Mouse (Mus musculus) heart, embryonic 11.5 days (tissue): ENCODE measurements at regions not wholly inside any gene's neighbourhood (a gene's known extent, or its start where the extent isn't known, plus 50 kb on each side); places are given as distances from the start of the nearest gene placed in this dataset.

ENCODE experiments used
- ATAC-seq: fragments of 200-750 bp; cut with Nextera tagmentation; replicated peaks from 2 replicates; pipeline ENCODE4 v1.8.0; 2017; ENCODE audit warnings: moderate library complexity; ENCODE audit not compliant: insufficient number of reproducible peaks, low FRiP score, low TSS enrichment
- H3K27ac ChIP-seq: fragments of 300-500 bp; sonication (generic); 2 replicates; pipeline ENCODE4 v1.5.1; 2014; ENCODE audit warnings: mild to moderate bottlenecking, low read depth, low read length
- H3K27me3 ChIP-seq: fragments of 300-500 bp; sonication (generic); 2 replicates; pipeline ENCODE4 v1.6.1; 2014; ENCODE audit warnings: mild to moderate bottlenecking, low read length, mixed read lengths; ENCODE audit not compliant: control insufficient read depth, insufficient read depth
- H3K36me3 ChIP-seq: fragments of 300-500 bp; sonication (generic); 2 replicates; pipeline ENCODE4 v1.6.1; 2014; ENCODE audit warnings: mild to moderate bottlenecking, low read length, moderate library complexity, mixed read lengths; ENCODE audit not compliant: control insufficient read depth, insufficient read depth
- H3K4me1 ChIP-seq: fragments of 300-500 bp; sonication (generic); 2 replicates; pipeline ENCODE4 v1.6.1; 2014; ENCODE audit warnings: low read length; ENCODE audit not compliant: control insufficient read depth, insufficient read depth
- H3K4me2 ChIP-seq: fragments of 300-500 bp; sonication (generic); 2 replicates; pipeline ENCODE4 v1.6.1; 2014; ENCODE audit warnings: mild to moderate bottlenecking, moderate library complexity
- H3K4me3 ChIP-seq: fragments of 300-500 bp; sonication (generic); 2 replicates; pipeline ENCODE4 v1.5.1; 2014; ENCODE audit warnings: low read depth, low read length
- H3K9ac ChIP-seq: fragments of 300-500 bp; sonication (generic); 2 replicates; pipeline ENCODE4 v1.6.1; 2014; ENCODE audit warnings: mild to moderate bottlenecking, low read depth, low read length, moderate library complexity
- H3K9me3 ChIP-seq: fragments of 300-500 bp; sonication (generic); replicated peaks from 2 replicates; pipeline ENCODE4 v1.6.1; 2016; ENCODE audit warnings: low read length; ENCODE audit not compliant: control insufficient read depth
- WGBS: fragments of 180-500 bp; shearing (Covaris S2); extraction: QIAGEN DNeasy Blood & Tissue Kit; methylation state at CpG from one replicate; pipeline ENCODE4 v1.1.7; 2014; ENCODE audit not compliant: insufficient replicate concordance; 5-methylcytosine and 5-hydroxymethylcytosine counted together

DNA sequence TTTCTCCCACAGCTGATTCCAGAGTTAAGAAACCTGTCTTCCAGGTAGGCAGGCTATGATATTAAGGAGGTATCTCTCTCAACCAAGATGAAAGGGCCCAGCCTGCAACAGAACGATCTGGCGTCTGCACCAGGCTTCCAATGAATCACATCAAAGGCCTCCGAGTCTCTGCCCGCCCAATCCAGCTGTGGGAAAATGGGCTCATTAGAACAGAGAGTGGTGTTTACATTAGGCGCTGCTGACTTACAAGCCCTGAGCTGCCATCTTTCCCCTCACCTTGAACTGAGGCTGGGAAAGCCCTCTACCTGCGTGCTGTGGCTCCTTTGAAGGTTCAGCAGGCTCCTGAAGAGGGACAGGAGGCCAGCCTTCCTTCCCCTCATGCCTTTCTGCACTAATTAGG lies 97.5 kb upstream of the 4930535I16Rik start:
- Histone ChIP-seq H3K4me2 (no peak overlapping the region), H3K27ac (no peak overlapping the region), H3K9me3 (0 out of 2 replicates have a peak, but pooled peaks cover 3% of the 10 kb centered on the region), H3K4me1 (no peaks in the 10 kb centered on the region), H3K36me3 (no peaks in the 10 kb centered on the region), H3K9ac (no peak overlapping the region), H3K27me3 (no peaks in the 10 kb centered on the region), H3K4me3 (no peak overlapping the region)
- 56% methylated on average over 6 of the region's 6 CpGs for WGBS
- ATAC-seq, result no peak

DNA sequence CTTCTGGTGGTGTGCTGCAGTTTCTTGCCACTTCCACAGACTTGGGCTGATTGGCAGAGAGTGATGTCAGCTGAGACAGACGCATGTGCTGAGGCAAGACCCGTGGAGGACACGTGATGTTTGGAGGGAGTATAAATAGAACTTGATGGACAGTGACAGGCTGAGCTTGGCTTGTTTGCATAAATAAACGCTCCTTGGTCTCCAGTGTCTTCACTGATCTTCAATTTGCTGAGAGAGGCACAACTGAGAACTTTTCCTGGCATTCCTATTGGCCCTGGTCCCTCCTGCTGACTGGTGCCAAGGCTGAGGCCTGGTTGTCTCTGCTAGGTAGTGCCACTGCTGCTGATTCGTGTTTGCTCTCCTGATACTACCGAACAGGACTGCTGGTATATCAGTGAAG lies 94.6 kb upstream of the 4930535I16Rik start:
- 54% methylated on average over 6 of the region's 6 CpGs for WGBS
- H3K4me1 ChIP-seq, result no peaks in the 10 kb centered on the region
- 0 out of 2 replicates have a peak, but pooled peaks cover 3% of the 10 kb centered on the region for H3K9me3 ChIP-seq
- no peak overlapping the region for H3K4me3 ChIP-seq
- H3K4me2 ChIP-seq, result no peak overlapping the region
- ATAC-seq, result no peak
- no peaks in the 10 kb centered on the region for H3K27me3 ChIP-seq
- H3K9ac ChIP-seq, result no peak overlapping the region
- H3K27ac ChIP-seq, result no peak overlapping the region
- no peaks in the 10 kb centered on the region for H3K36me3 ChIP-seq

DNA sequence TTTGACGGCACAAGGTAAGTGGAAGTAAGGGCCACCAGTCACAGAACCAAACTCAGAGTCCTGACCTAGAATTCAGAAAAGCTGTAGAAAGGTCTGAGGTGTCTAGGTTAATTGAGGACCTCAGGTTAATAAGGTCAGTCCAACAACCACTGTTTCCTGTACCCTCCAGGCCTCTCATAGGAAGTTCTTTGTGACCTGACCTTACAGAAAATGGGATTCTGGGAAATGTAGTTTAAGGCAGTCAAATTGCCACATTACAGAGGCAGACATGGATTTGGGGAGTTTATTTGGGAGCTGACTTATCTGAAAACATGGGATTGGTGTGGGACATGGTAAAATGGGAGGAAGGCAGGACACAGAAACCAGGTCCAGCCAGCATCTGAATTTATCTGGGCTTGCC lies 90.9 kb upstream of the 4930535I16Rik start:
- H3K4me2 ChIP-seq, result no peak overlapping the region
- H3K9ac ChIP-seq, result no peak overlapping the region
- no peaks in the 10 kb centered on the region for H3K4me1 ChIP-seq
- no peaks in the 10 kb centered on the region for H3K36me3 ChIP-seq
- no peaks in the 10 kb centered on the region for H3K27me3 ChIP-seq
- ATAC-seq, result no peak
- H3K9me3 ChIP-seq, result 0 out of 2 replicates have a peak, but pooled peaks cover 3% of the 10 kb centered on the region
- H3K27ac ChIP-seq, result no peak overlapping the region
- H3K4me3 ChIP-seq, result no peak overlapping the region
- 87% methylated on average over 1 of the region's 1 CpGs for WGBS

DNA sequence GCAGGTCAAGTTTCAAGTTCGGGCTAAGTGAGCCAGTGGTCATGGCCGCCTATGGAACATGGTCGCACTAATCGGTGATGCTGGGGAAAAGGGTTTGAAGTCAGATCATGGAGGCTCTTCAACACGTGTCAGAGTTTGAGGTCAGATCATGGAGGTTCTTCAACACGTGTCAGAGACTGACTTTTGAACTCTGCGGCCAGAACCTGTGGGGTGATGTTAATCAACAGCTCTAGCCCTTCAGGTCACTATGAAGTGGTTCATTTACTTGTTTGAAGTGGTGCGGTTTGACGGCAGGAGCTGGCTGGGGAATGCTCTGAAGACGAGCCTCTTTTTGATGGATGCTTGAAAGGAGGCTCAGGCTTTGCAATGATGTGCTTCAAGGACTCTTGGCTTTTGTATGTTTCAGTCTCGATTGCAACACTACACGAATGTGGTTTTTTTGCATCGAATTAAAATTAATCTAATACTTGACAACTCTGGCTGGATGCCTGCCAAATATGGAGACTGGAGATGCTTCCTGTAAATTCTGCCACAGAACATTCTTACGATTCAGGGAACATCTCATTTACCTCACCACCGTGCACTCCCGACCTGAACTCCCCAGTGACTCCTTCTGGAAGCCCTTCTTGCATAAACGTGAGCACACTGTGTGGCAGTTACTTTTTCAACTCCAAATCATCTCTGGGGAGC lies 87.9 kb upstream of the 4930535I16Rik start:
- Histone ChIP-seq H3K27ac (no peak overlapping the region), H3K9ac (no peak overlapping the region), H3K9me3 (no peaks in the 10 kb centered on the region), H3K4me3 (no peak overlapping the region), H3K4me1 (peaks cover 8% of the 10 kb centered on the region), H3K36me3 (no peaks in the 10 kb centered on the region), H3K27me3 (0 out of 2 replicates have a peak, but pooled peaks cover 2% of the 10 kb centered on the region), H3K4me2 (no peak overlapping the region)
- 61% methylated on average over 17 of the region's 17 CpGs for WGBS
- ATAC-seq, result no peak

DNA sequence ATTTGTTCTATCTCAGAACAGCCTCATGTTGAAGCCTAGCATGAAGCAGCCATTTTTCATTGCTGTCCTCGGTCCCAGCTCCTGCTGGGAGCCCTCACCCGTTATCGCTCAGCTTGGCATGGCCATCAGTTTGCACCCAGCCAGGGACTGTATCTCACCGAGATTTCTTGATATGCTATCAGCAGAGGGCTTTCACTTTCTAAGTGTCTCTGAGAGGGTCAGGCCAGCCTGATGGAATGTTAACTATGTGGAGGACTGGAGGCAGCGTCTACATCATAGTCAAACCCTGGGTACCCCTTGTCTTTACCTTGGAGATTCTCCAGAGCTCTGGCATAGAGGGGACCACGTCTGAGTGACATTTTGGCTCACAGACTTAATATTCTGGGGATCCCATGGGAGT lies 84.9 kb upstream of the 4930535I16Rik start:
- no peak overlapping the region for H3K27ac ChIP-seq
- WGBS, result 10% methylated on average over 6 of the region's 6 CpGs

DNA sequence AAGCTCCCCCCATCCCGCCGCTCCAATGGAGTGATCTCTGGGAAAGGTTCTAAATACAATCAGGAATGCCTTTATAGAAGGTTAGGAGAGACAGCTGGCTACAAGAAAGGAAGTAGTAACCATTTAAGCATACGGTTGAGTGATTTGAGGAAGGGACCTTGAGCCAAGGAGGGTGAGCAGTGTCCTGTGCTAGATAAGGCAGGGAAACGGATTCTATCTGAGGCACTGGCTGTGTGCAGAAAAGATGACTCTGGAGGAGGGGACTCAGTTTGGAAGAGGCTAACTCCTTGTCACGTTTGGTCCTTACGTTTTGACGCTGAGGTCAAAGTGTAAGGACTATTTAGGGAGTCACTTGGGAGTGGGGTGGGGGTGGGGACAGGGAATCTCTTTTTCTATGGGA lies 84.3 kb upstream of the 4930535I16Rik start:
- Histone ChIP-seq H3K9me3 (no peaks in the 10 kb centered on the region), H3K9ac (no peak overlapping the region), H3K27ac (no peak overlapping the region), H3K27me3 (0 out of 2 replicates have a peak, but pooled peaks cover 2% of the 10 kb centered on the region), H3K4me2 (no peak overlapping the region), H3K4me3 (no peak overlapping the region), H3K36me3 (no peaks in the 10 kb centered on the region), H3K4me1 (peaks cover 8% of the 10 kb centered on the region)
- no peak for ATAC-seq
- WGBS, result 41% methylated on average over 7 of the region's 7 CpGs

More for the DNA sequence above, 84.9 kb upstream of the 4930535I16Rik start:
- Histone ChIP-seq H3K9me3 (no peaks in the 10 kb centered on the region), H3K9ac (no peak overlapping the region), H3K4me3 (no peak overlapping the region), H3K4me2 (no peak overlapping the region), H3K4me1 (peaks cover 8% of the 10 kb centered on the region), H3K27me3 (0 out of 2 replicates have a peak, but pooled peaks cover 2% of the 10 kb centered on the region), H3K36me3 (no peaks in the 10 kb centered on the region)
- ATAC-seq, result no peak

DNA sequence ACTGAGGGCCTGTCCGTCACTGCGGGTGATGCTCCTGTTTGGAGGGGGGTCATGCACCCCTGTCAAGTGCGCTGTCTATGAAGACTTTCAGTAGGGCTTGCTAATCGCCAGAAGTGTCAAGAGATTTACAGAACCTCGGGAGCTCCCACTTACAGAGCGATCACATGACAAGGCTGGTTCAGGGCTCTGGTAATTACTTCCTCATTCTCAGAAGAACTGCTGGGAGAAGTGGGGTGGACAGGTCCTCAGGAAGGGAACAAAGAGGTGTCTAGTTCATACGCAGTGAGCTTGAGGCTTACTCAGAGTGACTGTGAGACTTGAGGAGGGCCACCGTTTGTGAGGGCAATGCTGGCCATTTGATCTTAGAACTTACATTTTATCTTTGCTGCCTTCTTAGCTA lies 78.0 kb upstream of the 4930535I16Rik start:
- Histone ChIP-seq H3K4me3 (no peak overlapping the region), H3K9me3 (no peaks in the 10 kb centered on the region), H3K9ac (no peak overlapping the region), H3K27ac (no peak overlapping the region), H3K36me3 (no peaks in the 10 kb centered on the region), H3K4me1 (no peaks in the 10 kb centered on the region; the same call in none of the 2 replicates), H3K4me2 (no peak overlapping the region), H3K27me3 (peaks cover 7% of the 10 kb centered on the region)
- ATAC-seq, result no peak
- 55% methylated on average over 8 of the region's 8 CpGs for WGBS

DNA sequence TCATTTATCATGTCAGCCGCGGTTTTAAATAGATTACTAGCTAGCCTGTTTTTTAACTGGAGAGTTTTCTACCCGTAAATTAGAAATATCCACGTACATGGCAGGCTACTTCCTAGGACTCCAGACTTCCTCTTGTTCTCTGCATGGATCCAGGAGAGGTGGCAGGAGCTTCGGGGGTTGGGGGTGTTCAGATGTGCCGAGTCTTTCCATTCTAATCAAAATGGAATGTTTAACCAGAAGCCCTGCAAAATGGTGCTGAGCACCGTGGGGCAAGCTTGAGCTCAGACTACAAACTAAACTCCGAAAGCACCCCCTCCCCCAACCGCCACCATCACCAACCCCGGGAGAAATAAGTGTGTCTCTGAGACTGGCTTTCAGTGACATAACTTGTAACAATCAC lies 73.4 kb upstream of the 4930535I16Rik start:
- Histone ChIP-seq H3K4me1 (peaks cover 6% of the 10 kb centered on the region), H3K9me3 (no peaks in the 10 kb centered on the region), H3K36me3 (no peaks in the 10 kb centered on the region), H3K27me3 (peaks cover 17% of the 10 kb centered on the region), H3K4me2 (peak overlapping the region; percentile 77), H3K4me3 (peak overlapping the region; percentile 35), H3K9ac (peak overlapping the region; percentile 63; the same call in 1 of the 2 replicates), H3K27ac (no peak overlapping the region)
- ATAC-seq, result no peak
- 8% methylated on average over 10 of the region's 10 CpGs for WGBS
